Mouse (Mus musculus) left cerebral cortex, postnatal 25 days (tissue): ENCODE measurements around the gene Entpd8. TPM values are rescaled to one million over a fixed set of nuclear protein-coding genes. Genes with fewer than 3 reads are reported as not detected.

Experiments used
- DNase-seq, 2 experiments: peaks; one replicate each; pipeline ENCODE4 v3.0.0; 2022; ENCODE audit warnings: low spot score in 2 of 2, mixed read lengths in 1 of 2
- intact Hi-C: fragments of 180-260 bp; cut with DNase I; formaldehyde crosslinking; loops from one replicate; pipeline ENCODE4 v1.15.1; 2025
- microRNA-seq, 2 experiments: library from miRNA; unstranded; fragments of <30 nt; microRNA quantifications; one replicate each; pipeline ENCODE4 v1.2.0; 2022
- total RNA-seq, 2 experiments: library from RNA; stranded (reverse); gene quantifications; 2 replicates each; pipeline ENCODE4 v1.2.3; 2021

Entpd8 gene
- total RNA-seq, 2 experiments from 2014 or later: not detected

- intact Hi-C loops: loop anchor here (5.0 kb wide), 1 partner anchor 60 kb away; no protein-coding TSS in a partner anchor
Observed at GRCm38 (mm10) chr2:25127206-25127605, 47.1 kb downstream of the Entpd8 start.

GRCm38 (mm10) chr2:25128072-25128471 lies 48.0 kb downstream of the Entpd8 start:
- DNase-seq: no peak
- intact Hi-C loops: loop anchor here (5.0 kb wide), 1 partner anchor 59 kb away; no protein-coding TSS in a partner anchor

More at GRCm38 (mm10) chr2:25127206-25127605, 47.1 kb downstream of the Entpd8 start:
- DNase-seq: no peak

- no peak for DNase-seq
- intact Hi-C loops: no loop called here
Observed at GRCm38 (mm10) chr2:25131601-25132000, 51.5 kb downstream of the Entpd8 start.

Small RNAs within 50 kb of the gene (microRNA-seq; reads per million reads assigned to microRNA genes)
- gene Gm24328: 0 reads per million in 2 experiments
- 0 to 2.0 reads per million in 2 experiments for gene Mir7664

Other genes starting within 250 kb of the Entpd8 start
- gene Ehmt1, start 160.7 kb upstream of the Entpd8 start, total RNA-seq: 10 to 100 TPM; 52.2 to 56.3 TPM
- 10 to 100 TPM; 12.8 to 15.5 TPM for gene Arrdc1, start 145.1 kb upstream of the Entpd8 start, total RNA-seq
- 10 to 100 TPM; 36.8 to 39.4 TPM for gene Zmynd19, start 130.5 kb upstream of the Entpd8 start, total RNA-seq
- 10 to 100 TPM; 27.5 to 33.5 TPM for gene Dph7, start 117.9 kb upstream of the Entpd8 start, total RNA-seq
- gene Mrpl41, start 105.2 kb upstream of the Entpd8 start, total RNA-seq: 10 to 100 TPM; 72.5 to 79.4 TPM
- 10 to 100 TPM; 14.6 to 17.5 TPM for gene Pnpla7, start 104.3 kb upstream of the Entpd8 start, total RNA-seq
- 100 to 1,000 TPM; 472 to 481 TPM for gene Nsmf, start 25.9 kb upstream of the Entpd8 start, total RNA-seq
- gene Noxa1, start 14.8 kb downstream of the Entpd8 start, total RNA-seq: not detected
- 10 to 100 TPM; 21.7 to 30.7 TPM for gene Nrarp, start 100.5 kb downstream of the Entpd8 start, total RNA-seq
- gene Tor4a, start 116.6 kb downstream of the Entpd8 start, total RNA-seq: 1 to 10 TPM; 1.9 to 2.3 TPM
- gene Nelfb, start 131.2 kb downstream of the Entpd8 start, total RNA-seq: 10 to 100 TPM; 50.8 to 51.8 TPM
- gene Stpg3, start 134.3 kb downstream of the Entpd8 start, total RNA-seq: under 1 TPM in 1 of 2 experiments, not detected in 1; 0.23 TPM
- gene Fam166a, start 138.4 kb downstream of the Entpd8 start, total RNA-seq: not detected
- gene Tubb4b, start 144.4 kb downstream of the Entpd8 start, total RNA-seq: 100 to 1,000 TPM; 376 to 398 TPM
- gene Slc34a3, start 154.1 kb downstream of the Entpd8 start, total RNA-seq: not detected
- gene Rnf224, start 156.5 kb downstream of the Entpd8 start, total RNA-seq: not detected
- gene Rnf208, start 162.0 kb downstream of the Entpd8 start, total RNA-seq: 100 to 1,000 TPM; 243 to 256 TPM
- not detected for gene Cysrt1, start 162.1 kb downstream of the Entpd8 start, total RNA-seq
- gene AL732309.1, start 166.6 kb downstream of the Entpd8 start, total RNA-seq: 1 to 10 TPM; 1.6 to 2.9 TPM
- gene Tmem203, start 175.1 kb downstream of the Entpd8 start, total RNA-seq: 10 to 100 TPM; 32.8 to 37.3 TPM
- 10 to 100 TPM; 14.4 to 15.5 TPM for gene Tprn, start 182.3 kb downstream of the Entpd8 start, total RNA-seq
- gene Ssna1, start 192.1 kb downstream of the Entpd8 start, total RNA-seq: 10 to 100 TPM; 67.2 to 69.6 TPM
- 10 to 100 TPM; 73.0 to 77.2 TPM for gene Anapc2, start 192.2 kb downstream of the Entpd8 start, total RNA-seq
- gene Tmem210, start 207.8 kb downstream of the Entpd8 start, total RNA-seq: not detected
- gene Lrrc26, start 209.6 kb downstream of the Entpd8 start, total RNA-seq: not detected
- gene Grin1, start 238.9 kb downstream of the Entpd8 start, total RNA-seq: 100 to 1,000 TPM; 435 to 455 TPM